8 mouse cellular contexts compared by ENCODE assay signal in the genomic region with DNA sequence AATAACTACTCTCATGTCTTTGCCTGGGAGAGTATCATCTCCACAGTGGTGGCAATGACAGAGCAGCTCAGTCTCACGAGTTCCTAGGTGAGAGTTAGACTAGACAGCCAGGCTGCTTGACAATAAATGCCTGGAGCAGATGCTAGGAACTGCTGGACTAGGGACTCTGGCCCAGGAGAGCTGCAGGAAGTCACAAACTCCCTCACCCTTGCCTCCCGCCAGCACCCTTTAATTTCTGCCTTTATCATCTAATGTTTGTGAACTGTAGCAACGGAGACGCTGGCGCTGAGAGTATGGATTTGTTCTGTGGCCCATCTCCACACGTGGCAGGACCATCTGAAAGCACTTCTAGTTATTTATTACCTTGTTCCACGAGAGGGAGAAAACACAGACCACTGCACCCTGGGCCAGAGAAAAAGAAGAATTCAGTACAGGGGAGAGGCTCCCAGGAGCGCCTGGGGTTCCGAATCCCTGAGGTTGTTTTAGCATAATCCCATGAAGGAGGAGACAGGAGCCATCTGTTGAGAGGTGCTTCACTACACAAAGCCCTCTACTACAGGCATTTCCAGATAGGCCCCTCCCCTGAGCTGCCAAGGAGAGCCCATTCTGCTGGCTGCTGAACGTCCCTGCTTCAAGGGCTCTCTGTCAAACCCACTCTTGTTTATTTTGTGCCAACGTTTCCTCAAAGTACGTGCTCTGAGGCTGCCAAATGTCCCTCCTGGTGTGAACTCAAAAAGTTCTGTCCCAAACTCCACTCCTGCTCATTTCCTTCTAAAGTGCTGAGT.
DNase-seq lines count a peak whose midpoint lies in the region; ATAC-seq lines count a peak whose summit lies in the region.

No protein-coding gene starts in this region.

- H3K36me3 ChIP-seq in forebrain, embryonic 12.5 days (replicated peaks) = peaks cover 8% of the 10 kb centered on the region; the same call in 1 of the 2 replicates
- H3K36me3 ChIP-seq in hindbrain, embryonic 14.5 days (replicated peaks; ENCODE audit: control insufficient read depth, insufficient read depth) = no peaks in the 10 kb centered on the region
- H3K36me3 ChIP-seq in liver, embryonic 11.5 days (ENCODE audit: control insufficient read depth, insufficient read depth, low read length) = no peaks in the 10 kb centered on the region
- no peaks in the 10 kb centered on the region for H3K36me3 ChIP-seq in neural tube, embryonic 11.5 days (ENCODE audit: control insufficient read depth, insufficient read depth, low read length)

- no peak overlapping the region for H3K4me3 ChIP-seq in forebrain, embryonic 12.5 days (replicated peaks)
- no peak overlapping the region for H3K4me3 ChIP-seq in hindbrain, embryonic 14.5 days (replicated peaks; ENCODE audit: low read length)
- H3K4me3 ChIP-seq in liver, embryonic 11.5 days (ENCODE audit: low read depth, low read length) = no peak overlapping the region
- no peak overlapping the region for H3K4me3 ChIP-seq in neural tube, embryonic 11.5 days (ENCODE audit: low read depth, low read length)

- peak overlapping the region; percentile 12; the same call in 1 of the 2 replicates for H3K9ac ChIP-seq in forebrain, embryonic 12.5 days
- H3K9ac ChIP-seq in hindbrain, embryonic 14.5 days = peak overlapping the region; percentile 9; the same call in 1 of the 2 replicates
- H3K9ac ChIP-seq in liver, embryonic 11.5 days (ENCODE audit: low read depth, low read length) = no peak overlapping the region
- no peak overlapping the region for H3K9ac ChIP-seq in neural tube, embryonic 11.5 days (ENCODE audit: low read length)

- no peaks in the 10 kb centered on the region for H3K27me3 ChIP-seq in forebrain, embryonic 12.5 days
- no peaks in the 10 kb centered on the region for H3K27me3 ChIP-seq in hindbrain, embryonic 14.5 days (ENCODE audit: control insufficient read depth, insufficient read depth, low read length)
- no peaks in the 10 kb centered on the region for H3K27me3 ChIP-seq in liver, embryonic 11.5 days (replicated peaks; ENCODE audit: control insufficient read depth, insufficient read depth, low read length)
- H3K27me3 ChIP-seq in neural tube, embryonic 11.5 days (ENCODE audit: control insufficient read depth, insufficient read depth, low read length) = no peaks in the 10 kb centered on the region

- no peaks in the 10 kb centered on the region for H3K9me3 ChIP-seq in forebrain, embryonic 12.5 days
- no peaks in the 10 kb centered on the region for H3K9me3 ChIP-seq in hindbrain, embryonic 14.5 days (ENCODE audit: control insufficient read depth, low read length)
- H3K9me3 ChIP-seq in liver, embryonic 11.5 days (ENCODE audit: control insufficient read depth, low read length) = no peaks in the 10 kb centered on the region
- no peaks in the 10 kb centered on the region for H3K9me3 ChIP-seq in neural tube, embryonic 11.5 days (ENCODE audit: control insufficient read depth, low read length)

- peak; percentile 73 for ATAC-seq in forebrain, embryonic 12.5 days (ENCODE audit: low FRiP score)
- peak; percentile 71; the same call in 1 of the 2 replicates for ATAC-seq in hindbrain, embryonic 14.5 days (ENCODE audit: low FRiP score)
- 0 out of 2 replicates have a peak, but pooled peaks have one; percentile 29 for ATAC-seq in liver, embryonic 11.5 days (replicated peaks; ENCODE audit: low FRiP score)
- peak; percentile 70 for ATAC-seq in neural tube, embryonic 11.5 days (ENCODE audit: insufficient read depth, low FRiP score, low TSS enrichment)

- H3K27ac ChIP-seq in forebrain, embryonic 12.5 days = peak overlapping the region; percentile 85
- peak overlapping the region; percentile 66 for H3K27ac ChIP-seq in hindbrain, embryonic 14.5 days
- H3K27ac ChIP-seq in liver, embryonic 11.5 days (ENCODE audit: low read depth, low read length) = peak overlapping the region; percentile 48
- peak overlapping the region; percentile 51 for H3K27ac ChIP-seq in neural tube, embryonic 11.5 days (ENCODE audit: low read depth, low read length)

- peak; percentile 27 to 45 for DNase-seq in adrenal gland, adult (ENCODE audit: inconsistent age in 2 of 2, low spot score in 1 of 2)
- no peak for DNase-seq in adrenal gland, postnatal 25 days
- no peak for DNase-seq in hindbrain, embryonic 14.5 days (ENCODE audit: low spot score)
- DNase-seq in liver, embryonic 11.5 days (ENCODE audit: low spot score) = peak; percentile 33
- DNase-seq in neural tube, embryonic 11.5 days (ENCODE audit: low spot score) = peak; percentile 39
- no peak for DNase-seq in layer of hippocampus, postnatal 36 days
- DNase-seq in left cerebral cortex, adult 18-20 months (ENCODE audit: low spot score in 2 of 2) = no peak

- 21% methylated on average over 12 of the region's 12 CpGs for WGBS in forebrain, embryonic 12.5 days
- WGBS in hindbrain, embryonic 14.5 days = 18% methylated on average over 12 of the region's 12 CpGs
- WGBS in liver, embryonic 11.5 days = 24% methylated on average over 12 of the region's 12 CpGs
- WGBS in neural tube, embryonic 11.5 days = 15% methylated on average over 12 of the region's 12 CpGs

- H3K4me1 ChIP-seq in forebrain, embryonic 12.5 days = peaks cover 34% of the 10 kb centered on the region
- H3K4me1 ChIP-seq in hindbrain, embryonic 14.5 days (replicated peaks; ENCODE audit: control insufficient read depth, insufficient read depth, low read length) = peaks cover 15% of the 10 kb centered on the region
- H3K4me1 ChIP-seq in liver, embryonic 11.5 days (replicated peaks; ENCODE audit: control insufficient read depth, insufficient read depth, low read length) = peaks cover 9% of the 10 kb centered on the region; the same call in 1 of the 2 replicates
- H3K4me1 ChIP-seq in neural tube, embryonic 11.5 days (ENCODE audit: control insufficient read depth, insufficient read depth, low read length) = peaks cover 13% of the 10 kb centered on the region

- peak overlapping the region; percentile 25 for H3K4me2 ChIP-seq in forebrain, embryonic 12.5 days
- no peak overlapping the region for H3K4me2 ChIP-seq in hindbrain, embryonic 14.5 days (replicated peaks)
- peak overlapping the region; percentile 20 for H3K4me2 ChIP-seq in liver, embryonic 11.5 days
- no peak overlapping the region for H3K4me2 ChIP-seq in neural tube, embryonic 11.5 days (ENCODE audit: low read depth)

Comparison
In these comparisons a context has a peak if more than half of its experiments do, and no peak if none do; other contexts are left out.
1. DNase-seq: peak in adrenal gland, adult (2 of 2), liver, embryonic 11.5 days (single experiment) and neural tube, embryonic 11.5 days (single experiment); none in adrenal gland, postnatal 25 days (single experiment), hindbrain, embryonic 14.5 days (single experiment), layer of hippocampus, postnatal 36 days (0 of 2) and left cerebral cortex, adult 18-20 months (0 of 2).
2. H3K4me2 ChIP-seq: peak in forebrain, embryonic 12.5 days (single experiment) and liver, embryonic 11.5 days (single experiment); none in hindbrain, embryonic 14.5 days (single experiment) and neural tube, embryonic 11.5 days (single experiment).
3. H3K9ac ChIP-seq: peak in forebrain, embryonic 12.5 days (single experiment) and hindbrain, embryonic 14.5 days (single experiment); none in liver, embryonic 11.5 days (single experiment) and neural tube, embryonic 11.5 days (single experiment).
4. Peak in every context shown above with its lines, with median percentiles within 50 percentile points of each other: ATAC-seq and H3K27ac ChIP-seq.